Mouse (Mus musculus) ZHBTc4 (cell line): Measurements from ENCODE around the gene Alad.
A peak's percentile ranks its signal among the peaks of the same experiment; 100 is the strongest.

ENCODE experiments used
- DNase-seq: peaks from one replicate; pipeline ENCODE4 v3.0.0-alpha.2; 2011; ENCODE audit warnings: low read depth, low spot score

Alad gene

DNA sequence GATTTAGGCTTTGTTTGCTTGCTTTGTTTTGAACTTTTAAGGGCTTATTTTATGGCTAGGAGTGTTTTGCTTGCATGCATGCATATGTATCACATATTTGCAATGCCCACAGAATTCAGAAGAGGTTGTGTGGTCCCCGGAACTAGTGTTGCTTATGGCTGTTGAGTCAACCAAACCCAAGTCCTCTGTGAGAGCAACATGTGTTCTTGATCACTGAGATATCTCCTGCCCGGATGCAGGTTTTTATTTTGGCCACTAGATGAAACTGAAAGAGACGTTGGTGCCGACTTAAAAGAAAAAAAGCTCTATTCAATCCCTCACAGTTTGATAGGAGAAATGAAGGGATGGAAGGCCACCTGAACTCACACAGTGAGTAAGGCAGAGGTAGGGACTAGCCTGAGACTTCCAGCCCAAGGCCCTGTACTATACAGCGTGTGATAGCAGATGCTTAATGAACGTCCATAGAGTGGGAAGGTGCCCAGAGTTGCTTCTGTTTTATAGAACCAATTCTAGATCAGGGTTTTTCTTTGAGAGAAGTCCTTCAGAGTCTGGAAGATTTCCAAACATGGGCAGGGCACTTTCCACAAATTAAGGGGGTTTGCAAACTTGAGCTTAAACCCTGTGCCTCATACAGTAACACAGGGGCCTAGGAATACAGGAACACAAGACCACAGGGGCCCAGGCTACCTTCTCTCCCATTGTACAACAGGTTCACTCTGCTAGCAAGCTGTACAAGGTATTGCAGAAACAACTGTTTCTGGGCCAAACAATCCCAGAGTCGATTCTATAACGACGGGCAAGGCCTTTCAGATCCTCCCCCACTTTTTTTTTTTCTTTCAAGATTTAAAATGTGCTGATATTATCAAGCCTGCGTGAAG is 1.9 kb downstream of the Alad start:
- no peak for DNase-seq

DNA sequence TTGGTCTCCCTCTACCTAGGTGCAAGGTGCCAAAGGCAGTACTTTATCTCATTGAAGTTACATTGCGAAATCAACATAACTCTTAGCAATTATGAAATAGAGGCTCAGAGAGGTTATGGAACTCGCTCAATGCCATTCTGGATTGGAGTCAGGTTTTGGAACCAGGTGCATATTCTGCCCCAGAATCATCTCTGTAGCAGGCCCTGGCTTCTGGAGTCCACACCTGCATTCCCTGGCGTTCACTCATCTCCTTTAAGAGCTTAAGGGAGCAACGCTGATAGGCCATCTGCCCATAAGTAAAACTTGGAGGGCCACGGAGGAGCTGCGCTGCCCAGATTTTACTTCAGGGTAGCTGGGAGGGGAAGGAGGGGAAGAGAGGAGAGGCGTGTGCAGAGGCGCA is 2.7 kb downstream of the Alad start:
- DNase-seq = no peak

DNA sequence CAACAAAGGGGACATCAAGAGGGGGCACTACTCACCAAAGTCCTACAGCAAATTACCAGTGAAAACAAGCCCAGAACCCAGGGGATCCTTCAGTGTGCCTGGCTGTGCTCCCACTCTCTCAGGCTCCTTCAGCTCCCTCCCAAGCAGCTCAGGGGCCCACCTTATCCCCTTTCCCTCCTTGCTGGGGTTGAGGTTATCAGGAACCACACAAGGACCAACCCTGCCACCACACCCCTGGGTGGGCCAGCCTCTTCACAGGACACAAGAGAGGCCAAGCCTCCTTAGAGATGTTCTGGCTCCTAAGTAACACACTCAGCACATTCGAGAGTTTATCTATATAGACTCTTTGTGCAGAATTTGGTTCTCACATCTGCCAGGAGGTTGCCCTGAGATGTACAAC is 3.1 kb downstream of the Alad start:
- no peak for DNase-seq

DNA sequence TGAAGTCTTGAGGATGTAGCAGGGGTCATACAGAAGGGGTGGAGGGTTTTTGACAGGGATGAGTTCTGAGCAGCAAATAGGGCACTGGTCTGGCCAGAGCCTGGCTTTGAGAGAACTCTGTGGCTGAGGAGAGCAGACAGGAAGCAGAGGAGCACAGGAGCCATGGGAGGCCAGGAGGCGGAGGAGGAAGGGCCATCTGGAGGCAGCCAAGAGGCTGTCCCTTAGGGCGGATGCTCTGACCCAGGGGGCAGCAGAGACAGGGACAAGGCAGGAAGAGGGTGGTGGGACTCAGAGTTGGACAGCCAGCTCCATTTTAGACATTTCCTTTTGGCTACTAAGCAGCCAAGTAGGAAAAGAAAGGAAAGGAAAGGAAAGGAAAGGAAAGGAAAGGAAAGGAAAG is 3.6 kb downstream of the Alad start:
- DNase-seq = no peak

DNA sequence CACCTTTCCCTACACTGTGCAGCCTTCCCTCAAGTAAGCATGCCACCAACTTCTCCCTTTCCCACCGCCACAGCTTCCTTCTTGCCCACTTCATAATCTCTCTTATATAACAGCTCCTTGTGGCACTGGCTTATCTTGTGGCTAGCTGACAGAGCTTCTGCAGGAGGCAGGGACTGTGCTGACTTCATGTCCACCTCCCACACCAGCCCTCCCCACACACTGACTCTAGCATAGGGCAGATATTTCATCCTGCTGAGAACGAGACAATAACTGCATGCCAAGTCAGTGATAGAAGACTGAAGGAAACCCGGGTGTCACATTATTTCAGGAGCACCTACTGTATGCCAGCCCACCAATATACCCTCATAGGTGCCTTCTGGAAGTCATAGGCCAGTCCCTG is 4.2 kb downstream of the Alad start:
- no peak for DNase-seq

DNA sequence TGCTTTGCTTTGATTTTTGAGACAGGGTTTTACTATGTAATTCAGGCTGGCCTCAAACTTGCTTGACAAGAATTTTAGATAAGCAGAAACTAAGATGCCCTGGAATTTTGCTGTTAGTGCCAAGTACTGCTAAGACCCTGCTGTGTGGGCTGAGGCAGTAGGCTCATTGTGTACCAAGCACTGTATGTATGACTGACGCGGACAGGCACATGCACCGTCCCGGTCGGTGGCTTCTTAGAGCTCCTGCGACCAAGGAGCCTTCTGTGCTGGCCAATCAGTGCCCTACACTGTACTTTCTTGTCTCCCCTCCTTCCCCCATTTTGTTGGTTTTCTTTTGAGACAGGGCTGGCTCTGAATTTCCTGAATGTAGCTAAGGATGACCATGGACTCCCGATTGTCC is 4.7 kb downstream of the Alad start:
- DNase-seq = no peak

DNA sequence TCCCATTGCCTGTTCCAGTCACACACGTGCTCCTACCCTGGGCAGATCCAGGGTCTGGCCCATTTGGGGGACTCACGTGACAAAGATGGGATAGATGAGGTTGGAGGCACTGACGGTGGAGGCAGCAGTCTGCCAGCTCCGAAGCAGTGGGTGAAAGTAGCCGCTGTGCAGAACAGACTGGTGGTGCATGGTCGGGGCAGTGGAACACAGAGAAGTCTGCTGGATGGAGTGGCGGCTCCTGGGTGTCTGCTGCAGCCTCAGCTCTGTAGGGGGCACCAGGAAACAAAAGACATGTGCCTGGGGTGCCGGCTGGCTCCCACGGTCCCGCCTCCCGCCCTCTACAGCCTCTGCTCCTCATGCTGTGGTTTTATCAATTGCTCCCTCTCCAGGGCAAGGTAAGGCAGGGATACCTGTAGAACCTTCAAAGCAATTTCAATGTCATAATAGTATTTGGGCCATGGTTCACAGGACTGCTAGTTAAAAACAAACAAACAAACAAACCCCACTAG is 5.7 kb downstream of the Alad start:
- peak; percentile 50 for DNase-seq

DNA sequence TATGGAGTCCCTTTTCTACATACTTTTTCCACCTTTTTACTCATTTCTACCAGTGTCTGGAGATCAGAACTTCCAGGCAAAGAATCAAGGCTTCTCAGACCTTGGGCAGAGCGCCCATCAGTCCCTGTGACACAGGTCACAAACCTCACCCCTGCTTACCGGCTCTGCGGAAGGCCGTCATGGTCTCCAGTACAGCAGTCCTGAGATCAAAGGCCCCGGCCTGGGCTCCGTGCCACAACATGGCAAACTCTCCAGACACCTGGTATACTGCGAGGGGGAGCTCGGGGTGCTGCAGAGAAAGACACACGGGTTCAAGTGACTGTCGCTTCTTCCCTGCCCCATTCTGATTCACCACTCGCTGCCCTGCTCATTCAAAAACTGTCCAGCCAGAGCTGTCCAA is 9.8 kb downstream of the Alad start:
- DNase-seq = no peak

DNA sequence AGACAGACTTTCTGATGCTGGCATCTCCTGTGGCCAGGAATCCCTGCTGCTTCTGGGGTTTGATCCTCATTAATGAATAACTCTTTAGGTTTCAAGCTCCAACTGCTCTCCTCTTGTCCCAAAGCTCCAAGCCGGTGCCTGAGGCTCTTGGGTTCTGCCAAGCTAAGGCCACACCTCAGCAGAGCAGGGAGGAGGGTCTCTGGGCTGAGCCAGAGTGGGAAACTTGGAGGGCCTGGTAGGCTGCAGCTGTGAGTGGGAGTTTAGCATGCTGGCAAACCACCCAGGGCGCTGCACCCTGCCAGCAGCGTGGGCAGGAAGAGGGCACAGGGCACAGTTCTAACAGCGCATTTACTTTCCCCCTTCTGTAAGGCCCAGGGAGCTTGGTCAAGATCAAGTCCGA is 10.9 kb downstream of the Alad start:
- no peak for DNase-seq

DNA sequence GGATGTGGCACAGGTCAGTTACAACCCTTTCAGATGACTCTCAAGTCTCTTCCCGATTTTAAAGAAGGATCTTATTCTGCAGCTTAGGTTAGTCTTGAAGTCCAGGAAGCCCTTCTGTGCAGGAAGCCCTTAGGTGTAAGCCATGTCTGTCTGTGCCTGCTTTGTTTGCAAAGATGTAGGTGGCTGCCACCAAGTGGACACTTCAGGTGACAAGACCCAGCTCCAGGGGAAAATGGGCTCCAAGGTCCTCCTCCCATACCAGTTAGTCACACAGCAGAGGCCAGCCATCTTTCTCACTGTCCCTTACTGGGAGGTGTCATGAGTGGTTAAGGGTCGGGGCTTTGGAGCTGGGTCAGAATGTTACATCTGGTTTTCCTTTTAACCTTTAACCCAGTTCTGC is 12.9 kb downstream of the Alad start:
- no peak for DNase-seq

DNA sequence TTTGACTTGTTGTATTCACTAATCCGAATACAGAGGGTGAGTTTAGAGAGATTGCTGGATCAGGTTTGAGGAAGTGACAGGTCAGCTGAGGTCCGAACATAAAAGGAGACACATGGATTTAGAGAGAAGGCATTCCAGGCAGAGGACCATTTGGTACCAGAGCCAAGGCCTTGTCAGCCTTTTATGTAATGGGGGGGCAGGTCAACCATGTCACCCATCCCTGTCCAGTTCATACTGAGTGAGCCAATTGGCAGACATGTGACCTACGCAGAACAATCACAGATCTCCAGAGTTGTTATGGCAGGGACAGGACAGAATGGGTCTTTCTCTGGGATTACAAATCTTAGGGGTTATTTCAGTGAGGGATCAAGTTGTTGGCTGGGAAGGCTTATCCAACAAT is 13.7 kb downstream of the Alad start:
- no peak for DNase-seq

DNA sequence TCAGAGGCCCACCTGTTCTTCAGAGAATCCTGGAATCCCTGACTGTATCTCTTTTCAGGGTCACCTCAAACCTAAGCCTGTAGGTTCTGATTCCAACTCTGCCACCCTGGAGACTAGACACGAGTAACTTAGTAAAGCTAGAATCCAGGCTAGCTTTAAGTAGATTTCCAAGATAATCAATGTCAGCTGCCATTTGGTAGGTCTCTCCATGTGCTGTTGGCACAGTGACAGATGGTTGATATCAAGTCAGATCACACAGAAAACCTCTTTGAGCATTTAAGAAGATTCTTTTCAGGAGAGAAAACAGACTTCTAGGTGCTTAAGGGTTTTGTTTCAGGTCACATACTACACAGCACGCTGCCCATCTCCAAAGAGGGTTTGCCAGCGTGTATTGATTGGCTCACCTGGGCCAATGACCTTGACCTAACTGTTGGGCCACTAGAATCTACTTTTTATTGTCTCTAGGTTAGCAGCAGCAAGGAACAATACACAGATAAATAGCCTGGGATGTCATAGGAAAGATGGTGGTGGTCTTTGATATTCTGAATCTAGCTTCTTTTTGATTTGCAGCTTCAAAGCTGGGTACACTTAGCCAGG is 16.2 kb downstream of the Alad start, which contains the start of gene Hdhd3:
Gene Hdhd3, minus strand, starts transcription at position 94 of the 597 bp plus-strand sequence.
- DNase-seq = no peak

DNA sequence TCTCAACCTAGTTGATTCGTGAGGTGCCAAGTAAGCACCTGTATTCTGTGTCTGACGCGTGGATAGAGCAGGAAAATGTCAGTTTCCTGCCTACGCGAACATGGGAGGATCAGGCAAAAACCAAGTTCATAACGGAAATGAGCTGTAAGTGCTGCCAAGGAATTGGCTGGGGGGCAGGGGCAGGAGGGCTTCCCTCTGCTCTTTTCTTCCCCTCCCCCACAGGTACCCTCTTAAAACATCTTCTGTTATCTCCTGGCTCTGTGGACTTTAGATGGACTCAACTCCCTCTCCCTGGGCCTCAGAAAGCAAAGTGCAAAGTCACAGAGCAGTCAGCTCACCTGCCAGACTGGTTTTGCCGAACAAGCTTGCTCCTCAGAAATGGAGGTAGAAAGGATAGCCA is 16.7 kb downstream of the Alad start:
- no peak for DNase-seq

DNA sequence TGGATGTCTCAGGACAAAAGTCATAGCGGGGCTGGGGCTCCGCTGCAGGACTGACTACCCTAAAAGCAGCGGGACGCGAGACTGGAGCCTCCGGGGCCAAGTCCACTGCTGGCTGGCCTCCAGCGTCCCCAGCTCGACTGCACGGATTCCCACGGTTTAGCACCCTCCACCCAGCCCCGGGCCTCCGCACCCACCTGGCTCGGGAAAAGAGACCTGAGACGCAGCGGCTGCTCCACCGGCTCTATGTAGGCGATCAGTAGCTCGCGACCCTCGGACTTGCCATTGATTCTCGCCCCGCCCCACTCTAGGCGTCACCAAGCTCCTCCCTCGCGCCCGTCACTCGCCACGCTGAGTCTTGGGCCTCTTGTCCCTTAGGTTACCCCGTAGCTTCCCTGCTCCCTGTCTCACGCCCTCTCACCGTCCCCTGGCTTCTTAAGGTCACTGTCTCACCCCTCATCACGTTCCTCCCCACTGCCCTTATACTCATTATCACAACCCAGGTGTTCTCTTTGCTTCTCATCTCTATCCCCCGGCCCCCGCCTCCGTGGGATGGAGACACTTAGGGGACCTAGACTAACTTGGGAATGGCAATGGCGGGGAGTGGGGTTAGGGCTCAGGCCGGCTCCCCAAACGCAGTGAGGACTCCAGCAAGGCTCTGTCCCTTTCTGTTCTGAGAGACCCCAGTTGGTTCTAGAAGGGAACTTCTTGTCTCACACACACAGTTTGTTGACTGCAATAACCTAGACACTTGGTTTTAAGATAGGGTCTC is 17.6 kb downstream of the Alad start:
- DNase-seq = peak; percentile 91

DNA sequence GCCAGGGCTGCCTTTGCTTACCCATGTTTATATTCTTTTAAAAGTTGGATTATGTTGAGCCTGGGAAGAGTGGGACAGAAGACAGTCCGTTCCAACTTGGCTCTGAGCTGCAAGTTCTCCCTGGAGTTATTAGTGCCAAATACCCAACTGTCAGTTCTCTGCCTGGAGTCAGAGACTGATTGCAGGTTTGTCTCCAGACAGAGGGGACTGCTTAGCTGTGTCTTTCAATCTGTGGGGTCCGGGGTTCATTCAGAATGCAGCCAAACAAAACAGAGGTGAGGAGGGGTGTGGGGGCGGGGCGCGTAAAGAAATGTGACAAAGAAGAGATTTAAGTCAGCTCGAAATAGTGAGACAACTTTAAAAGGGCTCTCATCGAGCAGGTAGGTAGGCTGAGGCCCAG is 18.2 kb downstream of the Alad start:
- no peak for DNase-seq

DNA sequence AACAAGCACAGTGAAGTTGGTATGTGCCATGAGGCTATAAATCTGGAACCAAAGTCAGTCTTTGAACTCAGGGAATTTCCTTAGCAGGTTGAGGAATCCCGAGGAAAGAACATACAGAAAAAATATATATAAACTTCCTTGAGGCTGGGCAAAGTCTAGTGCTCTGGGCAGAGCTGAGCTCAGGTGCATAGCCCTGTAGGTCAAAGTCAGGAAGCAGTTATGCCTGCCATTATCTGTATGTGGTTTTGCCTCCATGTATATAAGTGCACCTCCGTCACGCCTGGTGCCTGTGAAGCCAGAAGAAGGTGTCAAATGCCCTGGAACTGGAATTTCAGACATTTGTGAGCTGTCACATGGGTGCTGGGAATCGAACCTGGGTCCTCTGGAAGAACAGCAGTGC is 18.9 kb downstream of the Alad start:
- DNase-seq = no peak

DNA sequence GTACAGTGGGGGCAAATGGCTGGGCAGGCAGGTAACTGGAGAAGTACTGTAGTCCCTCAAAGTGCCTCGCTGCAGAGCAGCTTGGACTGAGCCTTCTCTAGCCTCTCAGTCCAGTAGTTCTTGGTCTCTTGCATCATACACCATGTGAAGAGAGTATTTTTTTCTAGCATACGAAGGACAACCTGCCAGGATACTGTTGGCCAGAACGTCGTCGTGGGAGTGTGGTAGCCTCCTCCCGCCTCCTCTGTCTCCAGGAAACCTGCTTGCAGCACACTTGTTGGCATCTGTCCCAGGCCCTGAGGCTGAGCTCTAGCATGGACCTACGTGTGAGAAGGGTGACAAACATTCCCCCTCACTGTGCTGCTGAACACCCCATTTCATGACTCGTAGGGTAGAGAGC is 22.9 kb downstream of the Alad start:
- DNase-seq = no peak

DNA sequence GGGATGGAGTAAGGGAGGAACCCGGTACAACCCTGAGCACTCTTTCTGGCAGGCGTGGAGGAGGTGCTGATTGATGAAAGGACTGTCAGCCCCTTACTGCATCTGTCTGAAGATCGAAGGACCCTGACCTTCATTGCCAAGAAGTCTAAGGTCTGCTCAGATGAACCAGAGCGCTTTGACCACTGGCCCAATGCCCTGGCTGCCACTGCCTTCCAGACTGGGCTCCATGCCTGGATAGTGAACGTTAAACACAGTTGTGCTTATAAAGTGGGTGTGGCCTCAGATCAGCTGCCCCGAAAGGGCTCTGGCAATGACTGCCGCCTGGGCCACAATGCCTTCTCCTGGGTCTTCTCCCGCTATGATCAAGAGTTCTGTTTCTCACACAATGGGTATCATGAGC is 23.8 kb downstream of the Alad start:
- no peak for DNase-seq

DNA sequence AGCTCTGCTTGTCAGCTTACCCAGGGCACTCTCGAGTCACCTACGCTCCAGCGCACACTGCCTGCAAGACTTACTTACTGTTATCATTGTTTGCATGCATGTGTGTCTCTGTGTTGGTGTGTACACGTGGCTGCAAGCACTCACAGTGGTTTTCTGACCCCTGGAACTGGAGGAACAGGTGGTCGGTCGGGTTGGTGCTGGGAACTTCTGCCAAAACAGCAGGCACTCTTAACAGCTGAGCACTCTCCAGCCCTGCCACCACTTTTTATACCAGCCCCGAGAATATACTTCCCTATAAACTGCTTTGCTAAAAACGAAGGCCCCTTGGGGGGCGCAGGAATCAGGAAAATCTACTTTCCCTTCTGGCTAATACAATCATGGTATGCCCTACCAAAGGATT is 25.5 kb downstream of the Alad start:
- no peak for DNase-seq

DNA sequence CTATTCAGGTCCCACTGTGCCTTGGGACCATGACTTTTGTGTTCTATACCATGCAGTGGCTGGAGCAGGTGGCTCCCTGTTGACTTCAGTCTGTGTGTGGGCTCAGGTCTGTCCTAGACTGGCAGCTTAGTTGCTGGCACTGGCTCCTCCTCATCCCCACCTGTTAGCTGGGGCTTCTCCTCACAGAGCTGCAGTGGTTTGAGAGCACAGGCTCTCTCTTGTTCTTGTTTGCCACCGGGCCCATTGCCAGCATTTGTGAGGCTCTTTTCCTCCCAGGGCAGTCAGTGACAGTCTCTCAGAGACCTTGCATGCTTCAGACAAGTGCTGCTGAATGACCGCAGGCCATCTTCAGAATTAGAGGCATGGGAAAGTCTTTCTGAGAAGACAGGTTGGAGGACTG is 27.0 kb downstream of the Alad start:
- no peak for DNase-seq

DNA sequence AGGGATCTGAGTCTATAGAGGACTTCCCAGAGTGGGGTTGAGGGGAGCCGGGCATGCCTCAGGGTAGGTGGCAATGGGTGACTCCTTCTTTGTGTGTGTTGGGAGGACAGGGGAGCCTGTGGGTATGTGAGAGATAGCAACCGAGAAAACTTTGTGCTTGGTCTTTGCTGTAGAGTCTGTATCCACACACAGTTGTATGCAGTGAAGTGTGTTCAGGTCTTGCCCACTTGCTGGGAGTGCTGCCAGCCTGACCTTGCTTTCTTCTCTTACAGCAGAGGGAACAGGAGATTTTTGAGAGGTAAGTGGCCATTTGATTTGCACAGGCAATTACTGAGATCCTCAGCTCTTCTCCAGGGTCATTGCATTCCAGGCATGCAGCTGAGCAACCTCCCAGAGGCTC is 31.8 kb downstream of the Alad start:
- no peak for DNase-seq

DNA sequence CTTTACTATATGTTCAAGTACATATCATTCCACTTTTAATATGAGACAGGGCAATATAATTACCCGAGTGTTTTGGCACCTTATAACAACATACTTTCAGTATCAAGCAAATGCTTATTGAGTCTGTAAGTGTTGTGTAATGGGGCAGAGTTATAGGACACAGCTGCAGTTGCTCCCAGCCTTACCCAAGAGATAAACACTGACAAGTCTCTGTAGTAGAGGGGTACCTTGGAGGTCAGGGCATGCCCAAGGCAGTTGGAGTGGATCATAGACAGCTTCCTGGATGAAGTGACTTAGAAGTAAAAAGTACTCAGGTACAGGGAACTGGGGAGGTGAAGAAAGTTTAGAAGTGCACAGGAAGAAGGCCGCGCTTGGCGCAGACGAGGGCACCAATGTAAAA is 32.5 kb downstream of the Alad start:
- no peak for DNase-seq
